8 mouse cellular contexts compared by ENCODE assay signal in the genomic region with DNA sequence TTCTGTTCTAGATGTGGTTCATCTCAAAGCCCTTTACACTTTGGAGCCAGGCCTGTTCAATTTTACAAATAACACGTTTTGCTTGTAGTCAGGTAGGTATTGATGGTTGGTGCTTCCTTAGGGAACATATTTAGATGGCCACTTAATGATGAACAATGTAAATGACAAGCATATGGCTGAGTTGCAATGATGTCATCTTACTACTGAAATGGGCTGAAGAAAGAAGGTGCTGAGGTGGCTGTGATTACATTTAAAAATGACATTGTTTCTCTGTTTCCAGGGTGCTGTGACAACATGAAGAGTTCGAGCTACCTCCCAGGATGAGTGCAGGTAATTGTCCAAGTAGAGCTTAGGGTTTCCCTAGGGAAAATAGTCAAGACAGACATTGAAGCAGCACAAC. TPM values are rescaled to one million over a fixed set of nuclear protein-coding genes. Genes with fewer than 3 reads are reported as not detected.
A peak's percentile ranks its signal among the peaks of the same experiment; 100 is the strongest.
DNase-seq lines count a peak whose midpoint lies in the region; ATAC-seq lines count a peak whose summit lies in the region.

No protein-coding gene starts in this region.

- no peaks in the 10 kb centered on the region for H3K27me3 ChIP-seq in kidney, embryonic 16.5 days (ENCODE audit: insufficient read depth, low read length)
- no peaks in the 10 kb centered on the region for H3K27me3 ChIP-seq in hindbrain, embryonic 16.5 days (replicated peaks; ENCODE audit: control insufficient read depth, insufficient read depth, low read length)
- H3K27me3 ChIP-seq in midbrain, embryonic 16.5 days (ENCODE audit: control insufficient read depth, insufficient read depth, low read depth, low read length), result no peaks in the 10 kb centered on the region

- H3K4me1 ChIP-seq in kidney, embryonic 16.5 days (ENCODE audit: insufficient read depth, low read length), result peaks cover 28% of the 10 kb centered on the region
- no peaks in the 10 kb centered on the region for H3K4me1 ChIP-seq in brown adipose tissue, adult 24 weeks (ENCODE audit: control insufficient read depth, insufficient read depth, insufficient read length, low read length)
- peaks cover 31% of the 10 kb centered on the region for H3K4me1 ChIP-seq in hindbrain, embryonic 16.5 days (ENCODE audit: control insufficient read depth, insufficient read depth, low read depth, low read length)
- peaks cover 30% of the 10 kb centered on the region for H3K4me1 ChIP-seq in midbrain, embryonic 16.5 days (ENCODE audit: control insufficient read depth, insufficient read depth, low read length)

- no peak for ATAC-seq in kidney, embryonic 16.5 days (ENCODE audit: low FRiP score, low TSS enrichment)
- no peak for ATAC-seq in hindbrain, embryonic 16.5 days
- no peak for ATAC-seq in midbrain, embryonic 16.5 days

- H3K27ac ChIP-seq in kidney, embryonic 16.5 days (ENCODE audit: low read length), result peak overlapping the region; percentile 93
- H3K27ac ChIP-seq in brown adipose tissue, adult 24 weeks (replicated peaks; ENCODE audit: low read depth, low read length), result no peak overlapping the region
- no peak overlapping the region for H3K27ac ChIP-seq in hindbrain, embryonic 16.5 days (ENCODE audit: low read depth, low read length)
- H3K27ac ChIP-seq in midbrain, embryonic 16.5 days (ENCODE audit: low read length), result peak overlapping the region; percentile 79

- peaks cover 28% of the 10 kb centered on the region for H3K36me3 ChIP-seq in kidney, embryonic 16.5 days (ENCODE audit: insufficient read depth, low read length)
- H3K36me3 ChIP-seq in hindbrain, embryonic 16.5 days (ENCODE audit: control insufficient read depth, insufficient read depth, low read length), result peaks cover 22% of the 10 kb centered on the region
- H3K36me3 ChIP-seq in midbrain, embryonic 16.5 days (ENCODE audit: control insufficient read depth, insufficient read depth, low read length), result peaks cover 19% of the 10 kb centered on the region

- H3K9ac ChIP-seq in kidney, embryonic 16.5 days (replicated peaks; ENCODE audit: low read length), result peak overlapping the region; percentile 98
- peak overlapping the region; percentile 85 for H3K9ac ChIP-seq in hindbrain, embryonic 16.5 days (ENCODE audit: low read depth, low read length)
- H3K9ac ChIP-seq in midbrain, embryonic 16.5 days (ENCODE audit: low read depth, low read length), result peak overlapping the region; percentile 94

- H3K4me2 ChIP-seq in kidney, embryonic 16.5 days (replicated peaks; ENCODE audit: low read depth, low read length), result peak overlapping the region; percentile 89
- H3K4me2 ChIP-seq in hindbrain, embryonic 16.5 days (ENCODE audit: low read length), result peak overlapping the region; percentile 64
- H3K4me2 ChIP-seq in midbrain, embryonic 16.5 days (ENCODE audit: low read length), result peak overlapping the region; percentile 87

- H3K4me3 ChIP-seq in kidney, embryonic 16.5 days (ENCODE audit: low read length), result peak overlapping the region; percentile 97
- peak overlapping the region; percentile 23 for H3K4me3 ChIP-seq in brown adipose tissue, adult 24 weeks (ENCODE audit: insufficient read depth, low read depth, low read length)
- H3K4me3 ChIP-seq in hindbrain, embryonic 16.5 days (ENCODE audit: low read length), result peak overlapping the region; percentile 84
- peak overlapping the region; percentile 78 for H3K4me3 ChIP-seq in midbrain, embryonic 16.5 days (ENCODE audit: low read depth, low read length)

- no peak for DNase-seq in kidney, adult 18-20 months
- no peak for DNase-seq in spleen, adult 18-20 months
- DNase-seq in spleen, adult 12 weeks (ENCODE audit: low spot score), result no peak
- DNase-seq in B cell, adult 2 months, result no peak

- no peaks in the 10 kb centered on the region for H3K9me3 ChIP-seq in kidney, embryonic 16.5 days (ENCODE audit: low read length)
- no peaks in the 10 kb centered on the region for H3K9me3 ChIP-seq in hindbrain, embryonic 16.5 days (ENCODE audit: control insufficient read depth, low read length)
- no peaks in the 10 kb centered on the region for H3K9me3 ChIP-seq in midbrain, embryonic 16.5 days (replicated peaks; ENCODE audit: control insufficient read depth, low read length, poor library complexity, severe bottlenecking)

- 0% methylated on average over 2 of the region's 2 CpGs for WGBS in kidney, embryonic 16.5 days
- 0% methylated on average over 2 of the region's 2 CpGs for WGBS in hindbrain, embryonic 16.5 days
- WGBS in midbrain, embryonic 16.5 days, result 2% methylated on average over 2 of the region's 2 CpGs

RNA-seq across cellular contexts. Expression of a gene that starts 1.2 kb away (rescaled TPM):
- polyA plus RNA-seq in kidney, embryonic 16.5 days (2015; fragmentation: Nextera tagmentation; extraction: Ambion mirVana), result 141 and 146 TPM in 2 replicates
- 32.8 and 41.0 TPM in 2 replicates for polyA plus RNA-seq in brown adipose tissue, adult 24 weeks (2012; ENCODE audit: insufficient read depth, insufficient read length, missing spikeins)
- 183 and 191 TPM in 2 replicates for polyA plus RNA-seq in hindbrain, embryonic 16.5 days (2015; fragmentation: Nextera tagmentation; extraction: Ambion mirVana)
- 176 and 182 TPM in 2 replicates for polyA plus RNA-seq in midbrain, embryonic 16.5 days (2015; fragmentation: Nextera tagmentation; extraction: Ambion mirVana)

RNA-seq across cellular contexts. Expression of a gene that starts 11.2 kb away (rescaled TPM):
- 101 and 108 TPM in 2 replicates for polyA plus RNA-seq in kidney, embryonic 16.5 days (2015; fragmentation: Nextera tagmentation; extraction: Ambion mirVana)
- polyA plus RNA-seq in brown adipose tissue, adult 24 weeks (2012; ENCODE audit: insufficient read depth, insufficient read length, missing spikeins), result 28.2 and 31.8 TPM in 2 replicates
- 89.6 and 92.0 TPM in 2 replicates for polyA plus RNA-seq in hindbrain, embryonic 16.5 days (2015; fragmentation: Nextera tagmentation; extraction: Ambion mirVana)
- 93.1 and 95.9 TPM in 2 replicates for polyA plus RNA-seq in midbrain, embryonic 16.5 days (2015; fragmentation: Nextera tagmentation; extraction: Ambion mirVana)

RNA-seq across cellular contexts. Expression of a gene that starts 16.1 kb away (rescaled TPM):
- polyA plus RNA-seq in kidney, embryonic 16.5 days (2015; fragmentation: Nextera tagmentation; extraction: Ambion mirVana), result 1.9 and 2.0 TPM in 2 replicates
- not detected in 2 replicates for polyA plus RNA-seq in brown adipose tissue, adult 24 weeks (2012; ENCODE audit: insufficient read depth, insufficient read length, missing spikeins)
- polyA plus RNA-seq in hindbrain, embryonic 16.5 days (2015; fragmentation: Nextera tagmentation; extraction: Ambion mirVana), result 1.5 and 1.6 TPM in 2 replicates
- polyA plus RNA-seq in midbrain, embryonic 16.5 days (2015; fragmentation: Nextera tagmentation; extraction: Ambion mirVana), result 1.2 and 1.8 TPM in 2 replicates

RNA-seq across cellular contexts. Expression of a gene that starts 16.8 kb away (rescaled TPM):
- 150 and 154 TPM in 2 replicates for polyA plus RNA-seq in kidney, embryonic 16.5 days (2015; fragmentation: Nextera tagmentation; extraction: Ambion mirVana)
- polyA plus RNA-seq in brown adipose tissue, adult 24 weeks (2012; ENCODE audit: insufficient read depth, insufficient read length, missing spikeins), result 30.7 and 43.6 TPM in 2 replicates
- 109 and 119 TPM in 2 replicates for polyA plus RNA-seq in hindbrain, embryonic 16.5 days (2015; fragmentation: Nextera tagmentation; extraction: Ambion mirVana)
- 122 and 123 TPM in 2 replicates for polyA plus RNA-seq in midbrain, embryonic 16.5 days (2015; fragmentation: Nextera tagmentation; extraction: Ambion mirVana)

RNA-seq across cellular contexts. Expression of a gene that starts 32.5 kb away (rescaled TPM):
- polyA plus RNA-seq in kidney, embryonic 16.5 days (2015; fragmentation: Nextera tagmentation; extraction: Ambion mirVana), result 213 and 218 TPM in 2 replicates
- 51.6 and 58.1 TPM in 2 replicates for polyA plus RNA-seq in brown adipose tissue, adult 24 weeks (2012; ENCODE audit: insufficient read depth, insufficient read length, missing spikeins)
- 120 and 140 TPM in 2 replicates for polyA plus RNA-seq in hindbrain, embryonic 16.5 days (2015; fragmentation: Nextera tagmentation; extraction: Ambion mirVana)
- 146 and 169 TPM in 2 replicates for polyA plus RNA-seq in midbrain, embryonic 16.5 days (2015; fragmentation: Nextera tagmentation; extraction: Ambion mirVana)

Comparison
In these comparisons a context has a peak if more than half of its experiments do, and no peak if none do; other contexts are left out.
1. H3K27ac ChIP-seq: peak in kidney, embryonic 16.5 days (single experiment) and midbrain, embryonic 16.5 days (single experiment); none in brown adipose tissue, adult 24 weeks (single experiment) and hindbrain, embryonic 16.5 days (single experiment).
2. H3K4me3 ChIP-seq: peak in every context shown above with its lines; median percentile 97 in kidney, embryonic 16.5 days; 84 in hindbrain, embryonic 16.5 days; 78 in midbrain, embryonic 16.5 days; 23 in brown adipose tissue, adult 24 weeks.
3. Peak in every context shown above with its lines, with median percentiles within 50 percentile points of each other: H3K4me2 ChIP-seq and H3K9ac ChIP-seq.